Mouse (Mus musculus): ENCODE measurements around the gene Rnf180. TPM values are rescaled to one million over a fixed set of nuclear protein-coding genes. Genes with fewer than 3 reads are reported as not detected.

Gene Rnf180
- polyA plus RNA-seq, 1 experiment from 2014 or later, result 22.6 TPM

- WGBS, result 74% methylated on average over 5 of the region's 5 CpGs
- ATAC-seq (ENCODE audit: low read depth), result no peak
- Histone ChIP-seq H3K27me3 (no peaks in the 10 kb centered on the region), H3K4me2 (no peak overlapping the region), H3K4me1 (replicated peaks) (0 out of 2 replicates have a peak, but pooled peaks cover 4% of the 10 kb centered on the region), H3K9ac (no peak overlapping the region), H3K36me3 (no peaks in the 10 kb centered on the region), H3K9me3 (no peaks in the 10 kb centered on the region), H3K4me3 (no peak overlapping the region), H3K27ac (replicated peaks) (no peak overlapping the region)
These were observed 113.8 kb downstream of the Rnf180 start for GRCm38 (mm10) chr13:105180781-105181180.

GRCm38 (mm10) chr13:105165441-105165840, 129.2 kb downstream of the Rnf180 start:
- no peak overlapping the region for H3K27ac ChIP-seq (replicated peaks)
- no peak overlapping the region for H3K4me3 ChIP-seq
- H3K9me3 ChIP-seq, result no peaks in the 10 kb centered on the region
- H3K4me2 ChIP-seq, result no peak overlapping the region
- H3K36me3 ChIP-seq, result no peaks in the 10 kb centered on the region
- ATAC-seq (ENCODE audit: low read depth), result no peak
- 34% methylated on average over 6 of the region's 6 CpGs for WGBS
- no peak overlapping the region for H3K9ac ChIP-seq
- H3K4me1 ChIP-seq (replicated peaks), result no peaks in the 10 kb centered on the region
- no peaks in the 10 kb centered on the region for H3K27me3 ChIP-seq

- H3K4me2 ChIP-seq, result no peak overlapping the region
- no peak overlapping the region for H3K4me3 ChIP-seq
- no peaks in the 10 kb centered on the region for H3K9me3 ChIP-seq
- H3K36me3 ChIP-seq, result no peaks in the 10 kb centered on the region
- ATAC-seq (ENCODE audit: low read depth), result no peak
- H3K27me3 ChIP-seq, result no peaks in the 10 kb centered on the region
- WGBS, result 56% methylated on average over 4 of the region's 4 CpGs
- no peak overlapping the region for H3K9ac ChIP-seq
- H3K4me1 ChIP-seq (replicated peaks), result no peaks in the 10 kb centered on the region
- H3K27ac ChIP-seq (replicated peaks), result no peak overlapping the region
These were observed 140.7 kb downstream of the Rnf180 start for GRCm38 (mm10) chr13:105153955-105154354.

- no peaks in the 10 kb centered on the region for H3K27me3 ChIP-seq
- WGBS, result 87% methylated on average over 3 of the region's 3 CpGs
- H3K27ac ChIP-seq (replicated peaks), result no peak overlapping the region
- H3K9me3 ChIP-seq, result no peaks in the 10 kb centered on the region
- 0 out of 2 replicates have a peak, but pooled peaks cover 2% of the 10 kb centered on the region for H3K4me1 ChIP-seq (replicated peaks)
- no peak overlapping the region for H3K4me2 ChIP-seq
- ATAC-seq (ENCODE audit: low read depth), result no peak
- H3K4me3 ChIP-seq, result no peak overlapping the region
- no peaks in the 10 kb centered on the region for H3K36me3 ChIP-seq
- no peak overlapping the region for H3K9ac ChIP-seq
These were observed 144.6 kb downstream of the Rnf180 start for GRCm38 (mm10) chr13:105150006-105150405.

- no peak overlapping the region for H3K9ac ChIP-seq
- H3K9me3 ChIP-seq, result no peaks in the 10 kb centered on the region
- no peak for ATAC-seq (ENCODE audit: low read depth)
- H3K4me1 ChIP-seq (replicated peaks), result 0 out of 2 replicates have a peak, but pooled peaks cover 2% of the 10 kb centered on the region
- no peak overlapping the region for H3K4me3 ChIP-seq
- no peaks in the 10 kb centered on the region for H3K36me3 ChIP-seq
- no peak overlapping the region for H3K4me2 ChIP-seq
- H3K27me3 ChIP-seq, result no peaks in the 10 kb centered on the region
- no peak overlapping the region for H3K27ac ChIP-seq (replicated peaks)
- 39% methylated on average over 4 of the region's 4 CpGs for WGBS
These were observed 146.7 kb downstream of the Rnf180 start for GRCm38 (mm10) chr13:105147795-105148418.

GRCm38 (mm10) chr13:105146827-105147226, 147.8 kb downstream of the Rnf180 start:
- 67% methylated on average over 1 of the region's 1 CpGs for WGBS
- no peak for ATAC-seq (ENCODE audit: low read depth)

GRCm38 (mm10) chr13:105139881-105140280, 154.7 kb downstream of the Rnf180 start:
- no peak overlapping the region for H3K9ac ChIP-seq
- H3K36me3 ChIP-seq, result no peaks in the 10 kb centered on the region
- H3K27ac ChIP-seq (replicated peaks), result no peak overlapping the region
- H3K4me3 ChIP-seq, result no peak overlapping the region
- no peak for ATAC-seq (ENCODE audit: low read depth)
- no peaks in the 10 kb centered on the region for H3K27me3 ChIP-seq
- no peak overlapping the region for H3K4me2 ChIP-seq
- H3K9me3 ChIP-seq, result no peaks in the 10 kb centered on the region
- H3K4me1 ChIP-seq (replicated peaks), result no peaks in the 10 kb centered on the region
- WGBS, result 83% methylated on average over 4 of the region's 4 CpGs

More at GRCm38 (mm10) chr13:105146827-105147226, 147.8 kb downstream of the Rnf180 start:
- no peak overlapping the region for H3K4me3 ChIP-seq
- H3K27me3 ChIP-seq, result no peaks in the 10 kb centered on the region
- no peak overlapping the region for H3K27ac ChIP-seq (replicated peaks)
- no peak overlapping the region for H3K9ac ChIP-seq
- H3K4me1 ChIP-seq (replicated peaks), result 0 out of 2 replicates have a peak, but pooled peaks cover 2% of the 10 kb centered on the region
- H3K9me3 ChIP-seq, result no peaks in the 10 kb centered on the region
- H3K36me3 ChIP-seq, result no peaks in the 10 kb centered on the region
- no peak overlapping the region for H3K4me2 ChIP-seq

GRCm38 (mm10) chr13:105134397-105134796, 160.2 kb downstream of the Rnf180 start:
- H3K4me1 ChIP-seq (replicated peaks), result no peaks in the 10 kb centered on the region
- H3K27me3 ChIP-seq, result no peaks in the 10 kb centered on the region
- 75% methylated on average over 5 of the region's 5 CpGs for WGBS
- no peak overlapping the region for H3K4me2 ChIP-seq
- no peak overlapping the region for H3K4me3 ChIP-seq
- H3K9me3 ChIP-seq, result no peaks in the 10 kb centered on the region
- H3K27ac ChIP-seq (replicated peaks), result no peak overlapping the region
- no peak overlapping the region for H3K9ac ChIP-seq
- no peaks in the 10 kb centered on the region for H3K36me3 ChIP-seq
- no peak for ATAC-seq (ENCODE audit: low read depth)

- H3K4me1 ChIP-seq (replicated peaks), result no peaks in the 10 kb centered on the region
- no peaks in the 10 kb centered on the region for H3K9me3 ChIP-seq
- no peak overlapping the region for H3K9ac ChIP-seq
- H3K36me3 ChIP-seq, result no peaks in the 10 kb centered on the region
- H3K4me3 ChIP-seq, result no peak overlapping the region
- H3K27ac ChIP-seq (replicated peaks), result no peak overlapping the region
- no peaks in the 10 kb centered on the region for H3K27me3 ChIP-seq
- no peak for ATAC-seq (ENCODE audit: low read depth)
- 89% methylated on average over 2 of the region's 2 CpGs for WGBS
- no peak overlapping the region for H3K4me2 ChIP-seq
These were observed 161.8 kb downstream of the Rnf180 start for GRCm38 (mm10) chr13:105132776-105133175.

- no peaks in the 10 kb centered on the region for H3K27me3 ChIP-seq
- no peak for ATAC-seq (ENCODE audit: low read depth)
- H3K4me1 ChIP-seq (replicated peaks), result no peaks in the 10 kb centered on the region
- H3K4me3 ChIP-seq, result no peak overlapping the region
- no peak overlapping the region for H3K4me2 ChIP-seq
- H3K9me3 ChIP-seq, result no peaks in the 10 kb centered on the region
- H3K36me3 ChIP-seq, result no peaks in the 10 kb centered on the region
- H3K9ac ChIP-seq, result no peak overlapping the region
- no peak overlapping the region for H3K27ac ChIP-seq (replicated peaks)
- 79% methylated on average over 6 of the region's 6 CpGs for WGBS
These were observed 162.2 kb downstream of the Rnf180 start for GRCm38 (mm10) chr13:105132370-105132769.

GRCm38 (mm10) chr13:105130080-105130479, 164.5 kb downstream of the Rnf180 start:
- Histone ChIP-seq H3K4me2 (no peak overlapping the region), H3K9me3 (no peaks in the 10 kb centered on the region), H3K27ac (replicated peaks) (no peak overlapping the region), H3K4me1 (replicated peaks) (no peaks in the 10 kb centered on the region), H3K4me3 (no peak overlapping the region), H3K27me3 (no peaks in the 10 kb centered on the region), H3K9ac (no peak overlapping the region), H3K36me3 (no peaks in the 10 kb centered on the region)
- no peak for ATAC-seq (ENCODE audit: low read depth)
- 85% methylated on average over 6 of the region's 6 CpGs for WGBS

GRCm38 (mm10) chr13:105122092-105122491, 172.5 kb downstream of the Rnf180 start:
- Histone ChIP-seq H3K9me3 (no peaks in the 10 kb centered on the region), H3K4me2 (no peak overlapping the region), H3K9ac (no peak overlapping the region), H3K4me3 (no peak overlapping the region), H3K36me3 (no peaks in the 10 kb centered on the region), H3K27me3 (no peaks in the 10 kb centered on the region), H3K4me1 (replicated peaks) (no peaks in the 10 kb centered on the region), H3K27ac (replicated peaks) (no peak overlapping the region)
- no peak for ATAC-seq (ENCODE audit: low read depth)
- WGBS, result 97% methylated on average over 3 of the region's 3 CpGs

GRCm38 (mm10) chr13:105121617-105122016, 173.0 kb downstream of the Rnf180 start:
- H3K4me2 ChIP-seq, result no peak overlapping the region
- H3K4me1 ChIP-seq (replicated peaks), result no peaks in the 10 kb centered on the region
- H3K4me3 ChIP-seq, result no peak overlapping the region
- H3K27ac ChIP-seq (replicated peaks), result no peak overlapping the region
- no peak overlapping the region for H3K9ac ChIP-seq
- no peaks in the 10 kb centered on the region for H3K27me3 ChIP-seq
- no peaks in the 10 kb centered on the region for H3K36me3 ChIP-seq
- ATAC-seq (ENCODE audit: low read depth), result no peak
- H3K9me3 ChIP-seq, result no peaks in the 10 kb centered on the region
